Mouse (Mus musculus) hindbrain, embryonic 14.5 days (tissue): ENCODE results near the gene Tgfbr1. TPM values are rescaled to one million over a fixed set of nuclear protein-coding genes. Genes with fewer than 3 reads are reported as not detected.

ENCODE experiments used
- ATAC-seq: fragments of 200-750 bp; cut with Nextera tagmentation; 2 replicates; pipeline ENCODE4 v1.8.0; 2017; ENCODE audit warnings: moderate number of reproducible peaks, mild to moderate bottlenecking, moderate TSS enrichment, moderate library complexity; ENCODE audit not compliant: low FRiP score
- DNase-seq: peaks from one replicate; pipeline ENCODE4 v3.0.0-alpha.2; 2015; ENCODE audit warnings: low spot score
- H3K27ac ChIP-seq: fragments of 300-500 bp; sonication (generic); 2 replicates; pipeline ENCODE4 v1.5.1; 2014; ENCODE audit warnings: mild to moderate bottlenecking, moderate library complexity
- H3K27me3 ChIP-seq: fragments of 300-500 bp; sonication (generic); 2 replicates; pipeline ENCODE4 v1.6.1; 2014; ENCODE audit warnings: mild to moderate bottlenecking, low read length, mixed read lengths; ENCODE audit not compliant: control insufficient read depth, insufficient read depth
- H3K36me3 ChIP-seq: fragments of 300-500 bp; sonication (generic); replicated peaks from 2 replicates; pipeline ENCODE4 v1.6.1; 2014; ENCODE audit not compliant: control insufficient read depth, insufficient read depth
- H3K4me1 ChIP-seq: fragments of 300-500 bp; sonication (generic); replicated peaks from 2 replicates; pipeline ENCODE4 v1.6.1; 2014; ENCODE audit warnings: antibody characterized with exemption, low read length, mixed read lengths; ENCODE audit not compliant: control insufficient read depth, insufficient read depth
- H3K4me2 ChIP-seq: fragments of 300-500 bp; sonication (generic); replicated peaks from 2 replicates; pipeline ENCODE4 v1.6.1; 2014; ENCODE audit warnings: mild to moderate bottlenecking, moderate library complexity
- H3K4me3 ChIP-seq: fragments of 300-500 bp; sonication (generic); replicated peaks from 2 replicates; pipeline ENCODE4 v1.5.1; 2014; ENCODE audit warnings: mild to moderate bottlenecking, low read length
- H3K9ac ChIP-seq: fragments of 300-500 bp; sonication (generic); 2 replicates; pipeline ENCODE4 v1.6.1; 2014
- H3K9me3 ChIP-seq: fragments of 300-500 bp; sonication (generic); 2 replicates; pipeline ENCODE4 v1.6.1; 2016; ENCODE audit warnings: low read length; ENCODE audit not compliant: control insufficient read depth
- WGBS: fragments of 180-500 bp; shearing (Covaris S2); extraction: QIAGEN DNeasy Blood & Tissue Kit; methylation state at CpG from one replicate; pipeline ENCODE4 v1.1.7; 2014; 5-methylcytosine and 5-hydroxymethylcytosine counted together
- polyA plus RNA-seq: library from polyadenylated mRNA; unstranded; fragments of >200 nt; fragmentation: Nextera tagmentation; extraction: Ambion mirVana; gene quantifications from 2 replicates; pipeline ENCODE4 v1.2.1, GENCODE M21; 2014

The Tgfbr1 gene
- polyA plus RNA-seq, 1 experiment from 2014 or later, result 41.4 TPM

DNA sequence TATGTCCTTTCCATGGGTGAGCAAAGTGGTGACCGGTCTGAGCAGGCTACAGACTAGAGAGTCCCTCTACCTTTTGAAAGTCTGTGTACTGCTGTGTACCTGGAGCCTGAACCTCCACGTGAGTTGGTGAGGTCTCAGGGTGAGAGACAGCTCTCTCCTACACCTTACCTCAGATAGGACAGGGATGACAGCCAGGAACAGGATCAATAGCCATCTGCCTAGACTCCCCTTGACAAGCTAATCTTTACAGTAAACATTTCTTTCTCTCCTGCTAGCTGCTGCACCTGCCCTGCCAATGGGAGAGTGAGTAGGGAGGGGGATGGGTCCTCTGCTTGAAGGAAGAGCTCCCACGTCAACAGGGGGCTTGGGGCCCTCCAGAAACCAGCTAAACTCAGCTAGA is 74.6 kb downstream of the Tgfbr1 start:
- no peaks in the 10 kb centered on the region for H3K9me3 ChIP-seq
- no peak for DNase-seq
- no peak overlapping the region for H3K4me2 ChIP-seq
- 0 out of 2 replicates have a peak, but pooled peaks have one; percentile 13 for ATAC-seq
- no peak overlapping the region for H3K9ac ChIP-seq
- no peak overlapping the region for H3K4me3 ChIP-seq
- H3K27me3 ChIP-seq, result no peaks in the 10 kb centered on the region
- H3K27ac ChIP-seq, result no peak overlapping the region
- H3K36me3 ChIP-seq, result no peaks in the 10 kb centered on the region
- WGBS, result 74% methylated on average over 3 of the region's 3 CpGs
- H3K4me1 ChIP-seq, result no peaks in the 10 kb centered on the region; the same call in 1 of the 2 replicates

DNA sequence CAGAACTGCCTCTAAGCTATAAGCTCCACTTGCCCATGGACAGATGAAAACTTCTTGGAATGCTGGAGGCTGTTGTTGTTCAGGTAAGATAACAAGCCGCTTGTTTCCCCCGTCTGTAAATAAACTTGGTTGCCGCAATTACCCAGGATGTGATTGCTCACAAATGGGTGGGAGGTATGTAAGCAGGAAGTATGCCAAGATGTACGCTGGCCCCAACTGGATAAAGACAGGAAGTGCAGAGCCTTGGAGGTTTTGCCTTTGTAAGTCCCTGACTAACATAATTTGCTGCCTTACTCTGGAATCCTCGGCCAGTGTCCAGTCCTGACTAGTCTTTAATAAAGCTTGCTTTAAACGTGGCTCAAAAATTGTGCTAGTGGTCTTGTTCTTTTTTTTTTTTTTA is 77.5 kb downstream of the Tgfbr1 start:
- Histone ChIP-seq H3K36me3 (no peaks in the 10 kb centered on the region), H3K9ac (no peak overlapping the region), H3K27ac (no peak overlapping the region), H3K9me3 (no peaks in the 10 kb centered on the region), H3K4me2 (no peak overlapping the region), H3K4me3 (no peak overlapping the region), H3K4me1 (no peaks in the 10 kb centered on the region), H3K27me3 (no peaks in the 10 kb centered on the region)
- 84% methylated on average over 6 of the region's 6 CpGs for WGBS
- DNase-seq (no peak), ATAC-seq (no peak)

DNA sequence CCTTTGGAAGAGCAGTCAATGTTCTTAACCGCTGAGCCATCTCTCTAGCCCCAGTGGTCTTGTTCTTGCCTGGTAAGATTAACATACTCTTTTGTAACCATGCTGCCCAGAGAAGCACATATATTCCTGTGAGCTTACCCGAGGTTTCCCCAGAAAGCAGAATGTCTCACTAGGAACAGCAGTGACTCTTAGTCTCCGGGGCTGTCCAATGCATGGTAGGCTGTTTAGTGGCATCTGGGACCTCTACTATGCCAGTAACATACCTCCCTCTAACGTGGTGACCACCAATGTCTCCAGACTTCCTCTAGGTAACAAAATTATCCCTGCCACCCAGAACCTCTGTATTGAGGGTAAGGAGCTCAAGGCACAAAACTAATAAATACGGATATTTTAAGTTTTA is 78.1 kb downstream of the Tgfbr1 start:
- Histone ChIP-seq H3K27me3 (no peaks in the 10 kb centered on the region), H3K9me3 (no peaks in the 10 kb centered on the region), H3K27ac (no peak overlapping the region), H3K4me3 (no peak overlapping the region), H3K4me2 (no peak overlapping the region), H3K4me1 (peaks cover 4% of the 10 kb centered on the region; the same call in 1 of the 2 replicates), H3K36me3 (no peaks in the 10 kb centered on the region), H3K9ac (no peak overlapping the region)
- 92% methylated on average over 5 of the region's 5 CpGs for WGBS
- DNase-seq (no peak), ATAC-seq (no peak)

DNA sequence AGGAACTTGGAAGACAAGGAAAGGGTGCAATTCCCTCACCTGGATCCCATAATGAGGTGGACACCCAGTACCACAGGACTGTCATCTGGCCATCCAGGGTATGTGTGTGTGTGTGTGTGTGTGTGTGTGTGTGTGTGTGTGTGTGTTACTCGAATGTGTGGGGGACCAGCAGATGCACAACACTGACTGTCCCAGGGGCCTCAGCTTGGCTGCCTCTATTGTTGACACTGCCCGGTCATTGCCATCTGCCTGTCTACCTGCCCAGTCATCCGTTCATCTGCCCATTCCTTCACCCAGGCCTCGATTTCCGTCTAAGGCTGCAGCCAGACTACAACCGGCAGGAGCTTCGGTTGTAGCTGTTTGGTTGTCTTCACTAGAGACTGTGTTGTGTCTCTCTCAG is 79.7 kb downstream of the Tgfbr1 start:
- ATAC-seq (no peak), DNase-seq (no peak)
- no peaks in the 10 kb centered on the region for H3K27me3 ChIP-seq
- H3K4me3 ChIP-seq, result no peak overlapping the region
- H3K4me2 ChIP-seq, result no peak overlapping the region
- no peak overlapping the region for H3K27ac ChIP-seq
- no peak overlapping the region for H3K9ac ChIP-seq
- WGBS, result 72% methylated on average over 7 of the region's 7 CpGs
- H3K4me1 ChIP-seq, result peaks cover 15% of the 10 kb centered on the region
- no peaks in the 10 kb centered on the region for H3K9me3 ChIP-seq
- H3K36me3 ChIP-seq, result no peaks in the 10 kb centered on the region

DNA sequence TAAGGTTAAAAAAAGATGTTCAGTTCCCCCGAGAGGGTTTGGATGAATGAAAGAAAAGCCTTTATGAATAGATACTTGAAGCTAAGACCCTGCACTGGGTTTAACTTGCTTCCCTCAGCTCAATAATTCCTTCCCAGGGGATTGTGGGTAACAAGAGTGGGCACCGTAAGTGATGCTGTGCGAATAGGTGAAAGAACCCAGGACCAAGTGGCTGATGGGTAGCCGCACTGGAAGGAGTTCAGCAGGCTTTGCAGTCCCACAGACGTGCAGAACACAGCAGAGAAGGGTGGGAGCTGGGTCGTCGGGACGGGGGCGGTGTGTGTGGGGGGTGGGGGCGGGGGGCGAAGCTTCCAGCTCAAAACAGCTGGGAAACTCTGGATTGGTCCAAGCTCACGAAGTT is 82.1 kb downstream of the Tgfbr1 start:
- H3K4me1 ChIP-seq, result peaks cover 19% of the 10 kb centered on the region
- WGBS, result 70% methylated on average over 12 of the region's 12 CpGs
- H3K27me3 ChIP-seq, result no peaks in the 10 kb centered on the region

DNA sequence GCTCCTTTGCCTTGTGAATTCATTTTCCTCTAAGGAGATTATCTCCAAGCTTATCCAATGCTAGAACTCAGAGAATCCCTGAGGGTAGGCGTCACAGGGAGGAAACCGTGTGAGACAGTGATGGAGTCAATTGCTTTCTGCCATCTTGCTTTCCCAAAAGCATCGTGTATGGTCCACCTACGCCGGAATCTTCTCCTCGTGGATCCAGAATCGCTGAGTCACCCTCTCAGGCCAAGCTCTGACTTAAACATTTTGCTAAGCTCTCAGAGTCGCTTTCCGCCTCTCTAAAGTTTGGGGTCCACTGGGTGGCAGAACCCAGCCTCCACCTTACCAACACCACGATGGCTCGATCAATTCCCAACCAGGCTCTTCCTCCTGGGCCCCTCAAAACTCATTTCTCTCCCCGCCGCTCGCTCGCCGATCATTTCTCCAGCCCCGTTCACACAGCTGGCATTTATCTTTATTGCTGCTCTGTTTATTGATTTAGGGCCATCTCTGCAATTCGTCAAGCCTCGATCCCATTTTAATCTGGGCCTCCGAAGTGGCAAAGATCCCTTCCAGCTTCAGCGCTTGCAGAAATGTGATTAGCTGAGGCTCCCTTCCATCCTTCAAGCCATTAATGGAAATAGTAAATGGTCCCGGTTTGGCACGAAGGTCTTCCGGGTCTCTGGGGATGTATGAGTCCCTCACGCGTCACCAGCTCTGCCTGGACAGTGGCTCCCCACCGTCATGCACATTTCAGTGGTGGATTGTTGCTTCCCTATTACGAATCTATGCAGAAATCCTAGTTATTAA is 82.7 kb downstream of the Tgfbr1 start:
- no peaks in the 10 kb centered on the region for H3K9me3 ChIP-seq
- DNase-seq (no peak), ATAC-seq (no peak)
- 57% methylated on average over 28 of the region's 28 CpGs for WGBS
- H3K9ac ChIP-seq, result no peak overlapping the region
- no peak overlapping the region for H3K4me3 ChIP-seq
- H3K36me3 ChIP-seq, result no peaks in the 10 kb centered on the region
- H3K4me2 ChIP-seq, result peak overlapping the region; percentile 2; the same call in 1 of the 2 replicates
- H3K27me3 ChIP-seq, result no peaks in the 10 kb centered on the region
- H3K4me1 ChIP-seq, result peaks cover 19% of the 10 kb centered on the region
- H3K27ac ChIP-seq, result no peak overlapping the region; the same call in 1 of the 2 replicates

More for the DNA sequence above, 82.1 kb downstream of the Tgfbr1 start:
- Histone ChIP-seq H3K27ac (no peak overlapping the region), H3K4me3 (no peak overlapping the region), H3K4me2 (no peak overlapping the region), H3K9me3 (no peaks in the 10 kb centered on the region), H3K36me3 (no peaks in the 10 kb centered on the region), H3K9ac (no peak overlapping the region)
- DNase-seq (no peak), ATAC-seq (no peak)

DNA sequence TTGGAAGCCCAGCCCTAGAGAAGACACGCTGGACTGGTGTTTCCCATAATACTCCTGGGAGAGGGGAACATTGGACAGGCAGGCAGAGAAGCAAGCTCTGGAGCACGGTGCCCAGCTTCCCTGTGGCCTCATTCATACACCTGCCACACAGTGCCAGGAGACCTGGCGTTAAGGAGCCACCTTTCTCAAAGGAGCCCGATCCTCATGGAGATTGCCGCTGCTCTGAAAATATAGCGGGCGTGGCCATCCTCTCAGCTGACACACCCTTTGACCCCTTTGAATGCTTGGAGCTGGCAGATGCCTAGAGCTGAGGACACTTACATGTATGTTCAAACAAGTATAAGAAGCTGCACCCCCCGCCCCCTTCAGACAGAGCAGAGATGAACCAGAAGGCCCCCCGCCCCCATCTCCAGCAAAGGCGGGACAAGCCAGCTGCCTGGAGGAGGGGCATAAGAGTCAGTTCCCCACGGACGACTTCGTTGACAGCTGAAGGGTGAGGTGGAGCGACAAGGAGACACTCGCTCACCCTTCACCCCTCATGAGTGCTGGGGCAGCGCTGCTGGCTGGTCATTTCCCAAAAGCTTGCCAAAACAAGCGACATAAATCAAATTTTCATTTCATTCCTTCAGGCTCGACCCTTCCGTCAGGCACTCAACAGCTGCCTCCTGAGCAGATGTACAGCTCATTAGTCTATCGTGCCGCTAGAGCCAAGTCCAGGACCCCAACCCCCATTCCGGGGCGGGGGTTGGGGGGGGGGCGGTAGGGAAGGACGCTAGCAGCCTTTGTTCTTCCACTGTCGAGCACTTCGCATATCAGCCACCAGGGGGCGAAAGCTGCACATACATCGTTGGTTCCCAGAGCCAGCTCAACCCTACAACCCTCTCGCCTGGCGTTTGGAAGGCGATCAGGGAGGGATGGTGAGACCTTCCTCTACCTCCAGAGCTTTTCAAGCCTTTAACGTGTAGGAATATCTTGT is 84.6 kb downstream of the Tgfbr1 start:
- DNase-seq, result peak; percentile 98
- under 1% methylated on average over 33 of the region's 33 CpGs for WGBS
- Histone ChIP-seq H3K4me1 (peaks cover 19% of the 10 kb centered on the region), H3K36me3 (no peaks in the 10 kb centered on the region), H3K27me3 (no peaks in the 10 kb centered on the region), H3K9me3 (no peaks in the 10 kb centered on the region), H3K9ac (peak overlapping the region; percentile 78), H3K4me2 (peak overlapping the region; percentile 87), H3K27ac (peak overlapping the region; percentile 88), H3K4me3 (peak overlapping the region; percentile 39)
- ATAC-seq, result peak; percentile 85

DNA sequence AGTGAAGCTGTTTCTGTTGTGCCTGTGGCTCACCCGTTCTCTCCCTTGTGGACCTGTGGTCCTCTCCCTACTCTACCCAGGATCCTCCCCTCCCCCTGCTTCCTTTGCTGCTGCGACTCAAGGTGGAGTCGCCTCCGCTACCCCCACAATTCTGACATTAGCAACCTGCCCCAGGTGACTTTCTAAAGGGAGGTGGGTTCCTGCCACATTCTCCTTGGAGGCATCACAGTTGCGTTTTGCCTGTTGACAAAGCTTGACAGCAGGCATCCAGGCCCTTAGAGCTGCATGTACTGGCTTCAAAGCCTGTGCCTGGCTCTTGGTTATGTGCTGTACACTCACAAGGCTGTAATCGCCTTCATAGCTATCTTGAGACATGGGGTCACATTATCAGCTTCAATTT is 85.9 kb downstream of the Tgfbr1 start:
- no peaks in the 10 kb centered on the region for H3K9me3 ChIP-seq
- H3K9ac ChIP-seq, result no peak overlapping the region
- no peak for DNase-seq
- H3K4me3 ChIP-seq, result no peak overlapping the region
- peaks cover 19% of the 10 kb centered on the region for H3K4me1 ChIP-seq
- H3K27me3 ChIP-seq, result no peaks in the 10 kb centered on the region
- no peak overlapping the region for H3K4me2 ChIP-seq
- no peak for ATAC-seq
- H3K36me3 ChIP-seq, result no peaks in the 10 kb centered on the region
- WGBS, result 81% methylated on average over 6 of the region's 6 CpGs
- no peak overlapping the region for H3K27ac ChIP-seq

DNA sequence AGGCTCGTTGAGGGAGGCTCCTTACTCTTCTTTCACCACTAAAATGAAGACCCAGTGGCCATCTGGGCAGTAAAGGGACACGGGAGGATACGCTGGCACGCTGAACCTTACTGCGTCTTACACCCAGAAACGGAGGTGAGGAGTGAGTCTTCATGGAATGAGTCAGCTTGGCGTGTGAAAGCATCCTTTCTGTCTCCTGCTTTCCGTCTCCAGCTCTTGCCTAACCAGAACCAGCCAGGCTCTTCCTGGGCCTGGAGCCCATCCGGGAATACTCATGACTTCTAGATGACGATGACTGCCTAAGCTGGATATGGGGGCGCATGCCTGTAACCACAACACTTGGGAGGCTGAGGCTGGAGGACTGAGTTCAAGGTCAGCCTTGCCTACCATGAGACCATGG is 87.9 kb downstream of the Tgfbr1 start:
- no peaks in the 10 kb centered on the region for H3K9me3 ChIP-seq
- peaks cover 16% of the 10 kb centered on the region for H3K4me1 ChIP-seq
- H3K4me3 ChIP-seq, result no peak overlapping the region
- no peak overlapping the region for H3K27ac ChIP-seq
- WGBS, result 93% methylated on average over 11 of the region's 11 CpGs
- no peak for ATAC-seq
- no peak for DNase-seq
- no peak overlapping the region for H3K9ac ChIP-seq
- H3K27me3 ChIP-seq, result no peaks in the 10 kb centered on the region
- no peak overlapping the region for H3K4me2 ChIP-seq
- no peaks in the 10 kb centered on the region for H3K36me3 ChIP-seq
